Mouse (Mus musculus): Measurements from ENCODE around the gene Ralgps2.

Ralgps2 gene

DNA sequence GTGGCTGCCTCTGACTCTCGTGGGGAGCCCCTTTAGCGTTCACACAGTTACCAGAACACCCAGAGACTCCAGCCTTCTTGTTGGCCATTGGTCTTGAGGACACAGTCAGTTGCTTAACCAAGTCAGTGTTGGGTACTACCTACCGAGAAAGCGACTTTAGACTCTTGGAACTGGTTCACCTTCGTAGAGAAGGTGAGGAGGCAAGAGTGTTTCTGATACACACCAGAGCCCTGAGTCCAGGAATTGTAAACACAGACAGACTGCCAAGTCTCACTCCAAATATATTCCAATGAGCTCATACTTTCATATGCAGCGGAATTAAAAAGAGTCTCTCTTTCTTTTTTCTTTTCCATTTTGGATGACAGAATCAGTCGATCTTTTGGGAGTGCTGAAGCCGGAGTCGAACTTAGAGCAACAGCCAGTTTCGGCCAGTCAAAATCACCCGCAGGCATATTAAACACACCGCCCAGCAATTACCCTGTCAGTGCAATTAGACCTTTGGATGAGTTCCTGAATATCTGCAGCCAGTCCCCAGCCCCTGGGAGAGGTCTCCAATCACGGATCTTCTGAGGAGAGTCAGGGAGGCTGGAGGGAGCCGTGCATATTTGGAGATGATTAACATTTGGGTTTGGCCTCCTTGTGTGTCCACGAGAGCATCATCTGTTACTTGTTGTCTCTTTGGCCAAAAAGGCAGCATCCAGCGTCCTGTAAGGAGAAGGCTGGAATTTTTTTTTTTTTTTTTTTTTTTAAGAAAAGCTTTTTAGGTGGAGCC lies 159.0 kb downstream of the Ralgps2 start:
- no peak for TF ChIP-seq GATA4 (IDR thresholded peaks at IDR 0.05; ENCODE audit: insufficient replicate concordance, low read length)

DNA sequence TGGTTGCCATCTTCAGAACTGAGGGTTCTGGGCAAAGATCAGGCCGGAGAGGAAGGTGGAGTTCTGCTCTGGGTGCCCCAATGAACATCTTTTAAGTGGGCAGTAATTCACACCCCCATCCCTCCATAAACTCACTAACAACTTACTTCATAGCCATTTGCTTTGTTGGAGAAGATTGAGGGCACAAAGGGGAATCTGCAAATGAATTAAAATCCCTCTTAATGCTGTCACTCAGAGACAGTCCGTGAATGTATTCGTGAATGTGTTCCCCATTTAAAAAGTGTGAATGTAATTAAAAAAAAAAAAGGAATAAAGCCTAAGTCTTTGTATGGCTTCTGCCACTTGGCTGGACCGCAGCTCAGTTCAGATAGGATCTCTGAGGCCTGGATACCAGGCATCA lies 159.8 kb downstream of the Ralgps2 start:
- no peak for TF ChIP-seq GATA4 (IDR thresholded peaks at IDR 0.05; ENCODE audit: insufficient replicate concordance, low read length)

GRCm38 (mm10) chr1:156778977-156779376 lies 160.4 kb downstream of the Ralgps2 start:
- no peak for TF ChIP-seq GATA4 (IDR thresholded peaks at IDR 0.05; ENCODE audit: insufficient replicate concordance, low read length)

GRCm38 (mm10) chr1:156777896-156778295 lies 161.5 kb downstream of the Ralgps2 start:
- TF ChIP-seq GATA4 (IDR thresholded peaks at IDR 0.05; ENCODE audit: insufficient replicate concordance, low read length): no peak

DNA sequence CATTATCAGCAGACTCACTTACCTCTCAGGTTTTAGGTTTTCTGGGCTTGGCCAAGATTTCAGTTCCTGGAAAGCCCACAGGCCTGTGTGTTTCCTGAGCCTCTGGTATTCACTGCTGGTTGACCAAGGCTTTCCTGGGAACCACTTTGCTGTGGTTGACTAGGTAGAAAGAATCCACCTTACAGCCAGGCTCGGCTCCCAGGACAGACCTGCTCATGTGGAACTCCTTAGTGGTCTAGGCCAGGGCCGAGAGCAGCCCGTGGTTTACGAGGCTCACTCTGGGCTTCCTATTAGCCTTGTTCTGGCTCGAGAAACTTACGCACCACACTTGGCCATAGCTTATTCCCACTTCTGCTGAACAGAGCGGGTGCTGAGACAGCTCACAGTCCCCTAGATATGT lies 163.4 kb downstream of the Ralgps2 start:
- no peak for TF ChIP-seq GATA4 (IDR thresholded peaks at IDR 0.05; ENCODE audit: insufficient replicate concordance, low read length)

DNA sequence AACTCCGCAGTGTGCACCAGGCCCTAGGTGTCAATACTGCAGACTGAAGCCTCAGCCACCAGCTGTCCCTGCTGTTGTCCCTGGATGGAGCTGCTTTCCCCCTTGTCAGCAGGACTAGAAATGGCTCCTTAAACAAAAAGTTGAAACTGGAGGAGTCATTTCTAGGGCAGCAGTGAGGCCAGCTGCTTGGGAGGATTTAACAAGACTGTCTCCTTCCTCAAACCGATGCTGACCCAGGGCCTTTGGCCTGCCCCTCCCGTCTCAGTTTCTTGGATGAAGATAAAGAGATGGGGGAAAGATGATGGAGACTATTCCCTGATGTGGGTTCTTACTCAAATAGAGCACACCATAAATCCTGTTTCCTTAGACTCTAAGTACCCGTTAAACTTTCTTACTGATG lies 164.2 kb downstream of the Ralgps2 start:
- no peak for TF ChIP-seq GATA4 (IDR thresholded peaks at IDR 0.05; ENCODE audit: insufficient replicate concordance, low read length)

- no peak for TF ChIP-seq GATA4 (IDR thresholded peaks at IDR 0.05; ENCODE audit: insufficient replicate concordance, low read length)
These were observed 168.6 kb downstream of the Ralgps2 start for GRCm38 (mm10) chr1:156770845-156771244.

GRCm38 (mm10) chr1:156769621-156770297 lies 169.7 kb downstream of the Ralgps2 start:
- TF ChIP-seq GATA4 (IDR thresholded peaks at IDR 0.05; ENCODE audit: insufficient replicate concordance, low read length): no peak

DNA sequence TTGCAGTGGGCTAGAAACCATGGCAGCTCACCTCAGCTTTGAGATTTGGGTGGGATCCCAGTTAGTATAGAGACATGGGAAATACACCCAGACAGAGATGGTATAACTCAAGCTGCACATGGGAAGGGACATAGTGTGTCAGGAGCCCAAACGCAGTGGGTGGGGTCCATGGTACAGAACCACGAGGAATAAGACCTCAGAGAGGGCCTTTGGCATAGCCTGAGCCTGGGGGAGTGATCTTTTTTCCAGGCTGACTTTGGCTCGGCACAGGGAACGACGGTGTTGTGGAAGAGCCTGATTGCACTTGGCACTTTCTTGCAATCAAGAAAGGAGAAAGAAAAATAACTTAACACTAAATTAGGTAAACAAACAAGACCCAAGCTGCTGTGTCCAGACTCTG lies 170.3 kb downstream of the Ralgps2 start:
- TF ChIP-seq GATA4 (IDR thresholded peaks at IDR 0.05; ENCODE audit: insufficient replicate concordance, low read length): no peak

DNA sequence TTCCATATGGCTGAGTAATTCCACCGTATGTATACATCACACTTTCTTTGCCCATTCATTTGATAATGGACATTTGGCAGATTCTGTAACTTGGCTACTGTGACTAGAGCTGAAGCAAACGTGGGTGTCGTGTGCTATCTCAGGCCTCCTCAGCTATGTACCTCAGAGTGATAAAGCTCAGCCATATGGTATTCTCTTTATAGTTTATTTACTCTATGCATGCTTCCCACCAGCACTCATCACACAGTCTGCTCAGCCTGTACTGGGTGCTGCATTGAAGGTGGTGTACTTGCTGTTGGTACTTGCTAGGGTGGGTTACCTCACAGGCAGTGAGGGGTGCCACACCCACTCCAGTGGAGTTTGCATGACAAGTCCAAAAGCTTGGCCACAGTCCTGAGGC lies 174.1 kb downstream of the Ralgps2 start:
- no peak for TF ChIP-seq GATA4 (IDR thresholded peaks at IDR 0.05; ENCODE audit: insufficient replicate concordance, low read length)

GRCm38 (mm10) chr1:156764584-156764983 lies 174.8 kb downstream of the Ralgps2 start:
- TF ChIP-seq GATA4 (IDR thresholded peaks at IDR 0.05; ENCODE audit: insufficient replicate concordance, low read length): no peak

GRCm38 (mm10) chr1:156763280-156763679 lies 176.1 kb downstream of the Ralgps2 start:
- no peak for TF ChIP-seq GATA4 (IDR thresholded peaks at IDR 0.05; ENCODE audit: insufficient replicate concordance, low read length)

GRCm38 (mm10) chr1:156761430-156761801 lies 178.0 kb downstream of the Ralgps2 start:
- no peak for TF ChIP-seq GATA4 (IDR thresholded peaks at IDR 0.05; ENCODE audit: insufficient replicate concordance, low read length)

DNA sequence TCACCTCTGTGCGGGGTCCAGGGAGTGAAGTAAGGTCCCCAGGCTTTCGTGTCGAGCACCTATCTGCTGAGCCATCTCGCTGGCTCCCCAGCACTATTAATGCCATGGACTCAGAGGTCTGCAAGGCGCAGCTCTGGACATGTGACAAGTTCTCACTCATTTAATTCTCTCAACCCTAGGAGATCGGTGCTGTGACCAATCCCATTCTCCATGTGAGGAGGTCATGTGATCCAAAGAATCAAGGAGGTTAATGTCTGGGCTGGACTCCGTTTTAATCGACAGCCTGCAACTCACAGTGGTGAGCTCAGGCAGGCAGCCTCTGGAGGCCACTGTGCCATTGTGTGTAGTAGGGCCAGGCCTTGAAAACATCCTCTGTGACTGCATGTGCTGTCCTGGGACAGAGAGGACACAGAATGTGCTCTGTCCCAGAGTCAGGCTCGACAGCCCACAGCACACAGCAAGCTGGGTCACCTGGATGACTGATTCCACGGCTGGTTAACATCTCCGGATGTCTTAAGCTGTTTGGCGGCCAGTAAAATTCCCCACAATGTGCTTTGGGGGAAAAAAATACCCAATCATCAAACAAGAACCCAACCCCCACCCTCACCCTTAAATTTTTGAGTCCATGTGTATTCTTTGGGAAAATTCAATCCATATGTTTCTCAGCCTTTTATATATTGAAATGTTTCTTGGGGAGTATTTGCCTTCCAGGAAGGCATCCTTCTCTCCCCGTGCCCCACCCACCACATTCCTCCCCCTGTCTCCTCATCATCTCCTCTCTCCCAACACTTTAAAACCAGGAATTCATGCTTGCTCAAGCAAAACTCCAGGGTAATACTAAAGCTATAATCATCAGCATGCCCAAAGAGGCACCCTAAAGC lies 178.6 kb downstream of the Ralgps2 start:
- no peak for TF ChIP-seq GATA4 (IDR thresholded peaks at IDR 0.05; ENCODE audit: insufficient replicate concordance, low read length)

- TF ChIP-seq GATA4 (IDR thresholded peaks at IDR 0.05; ENCODE audit: insufficient replicate concordance, low read length): no peak
These were observed 181.1 kb downstream of the Ralgps2 start for GRCm38 (mm10) chr1:156758326-156758725.
